Mouse (Mus musculus): Measurements from ENCODE around the gene Esrrg. TPM values are rescaled to one million over a fixed set of nuclear protein-coding genes. Genes with fewer than 3 reads are reported as not detected.

The Esrrg gene
- polyA plus RNA-seq, 1 experiment = not detected

- Histone ChIP-seq H3K4me3 (replicated peaks) (no peak overlapping the region), H3K27me3 (ENCODE audit: control insufficient read depth) (no peaks in the 10 kb centered on the region), H3K9me3 (ENCODE audit: control insufficient read depth, low read length) (peaks cover 16% of the 10 kb centered on the region), H3K4me1 (ENCODE audit: control insufficient read depth) (no peaks in the 10 kb centered on the region), H3K36me3 (ENCODE audit: control insufficient read depth) (no peaks in the 10 kb centered on the region)
- no peak for TF ChIP-seq GATA1 (IDR thresholded peaks at IDR 0.05; ENCODE audit: low read length)
- no peak for TF ChIP-seq TAL1 (IDR thresholded peaks at IDR 0.05; ENCODE audit: low read length)
These were observed 133.5 kb downstream of the Esrrg start for GRCm38 (mm10) chr1:187742071-187742470.

DNA sequence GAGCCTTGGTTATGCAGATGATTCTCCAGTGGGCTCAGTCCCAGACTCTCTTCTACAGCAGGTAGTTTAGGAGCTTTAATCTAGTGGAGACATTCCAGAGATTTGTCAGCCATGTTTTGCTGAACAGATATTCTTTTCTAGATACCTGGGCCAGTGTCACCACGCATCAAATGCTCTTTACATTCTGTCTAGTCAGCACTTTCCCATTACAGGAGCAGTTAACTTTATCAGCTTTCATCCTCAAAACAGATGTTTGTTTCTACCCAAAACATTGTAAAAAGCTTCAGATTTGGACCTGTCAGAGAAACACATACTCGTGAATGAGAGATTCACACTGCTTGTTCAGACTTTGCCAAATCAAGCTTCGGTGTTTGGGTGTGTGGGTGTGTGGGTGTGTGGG, 140.7 kb downstream of the Esrrg start:
- H3K4me3 ChIP-seq (replicated peaks) = no peak overlapping the region
- H3K9me3 ChIP-seq (ENCODE audit: control insufficient read depth, low read length) = peaks cover 8% of the 10 kb centered on the region
- no peak for TF ChIP-seq GATA1 (IDR thresholded peaks at IDR 0.05; ENCODE audit: low read length)
- no peak for TF ChIP-seq TAL1 (IDR thresholded peaks at IDR 0.05; ENCODE audit: low read length)
- H3K36me3 ChIP-seq (ENCODE audit: control insufficient read depth) = no peaks in the 10 kb centered on the region
- H3K4me1 ChIP-seq (ENCODE audit: control insufficient read depth) = no peaks in the 10 kb centered on the region
- no peaks in the 10 kb centered on the region for H3K27me3 ChIP-seq (ENCODE audit: control insufficient read depth)

- Histone ChIP-seq H3K4me1 (ENCODE audit: control insufficient read depth) (no peaks in the 10 kb centered on the region), H3K4me3 (replicated peaks) (no peak overlapping the region), H3K9me3 (ENCODE audit: control insufficient read depth, low read length) (peaks cover 8% of the 10 kb centered on the region), H3K27me3 (ENCODE audit: control insufficient read depth) (no peaks in the 10 kb centered on the region), H3K36me3 (ENCODE audit: control insufficient read depth) (no peaks in the 10 kb centered on the region)
- TF ChIP-seq GATA1 (IDR thresholded peaks at IDR 0.05; ENCODE audit: low read length) = no peak
- no peak for TF ChIP-seq TAL1 (IDR thresholded peaks at IDR 0.05; ENCODE audit: low read length)
These were observed 141.3 kb downstream of the Esrrg start for GRCm38 (mm10) chr1:187749931-187750330.

GRCm38 (mm10) chr1:187755528-187755927, 146.9 kb downstream of the Esrrg start:
- H3K36me3 ChIP-seq (ENCODE audit: control insufficient read depth) = no peaks in the 10 kb centered on the region
- no peak for TF ChIP-seq GATA1 (IDR thresholded peaks at IDR 0.05; ENCODE audit: low read length)
- TF ChIP-seq TAL1 (IDR thresholded peaks at IDR 0.05; ENCODE audit: low read length) = no peak

DNA sequence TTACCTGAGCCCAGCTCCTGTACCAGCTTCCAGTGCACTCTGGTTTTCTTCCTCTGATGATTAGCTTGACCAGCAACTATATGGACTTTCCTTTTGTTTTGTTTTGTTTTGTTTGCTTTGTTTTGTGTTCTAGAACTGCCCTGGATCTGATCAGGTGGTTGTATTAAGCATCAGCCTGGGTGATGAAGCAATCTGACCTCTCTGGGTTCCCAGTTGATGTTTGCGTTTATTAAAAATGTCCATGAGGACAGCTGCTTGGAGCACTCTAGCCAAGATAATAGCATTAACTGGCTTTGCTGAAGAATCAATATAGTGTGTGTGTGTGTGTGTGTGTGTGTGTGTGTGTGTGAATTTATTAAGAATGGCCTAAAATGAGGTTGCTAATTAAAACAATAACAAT, 149.4 kb downstream of the Esrrg start:
- TF ChIP-seq GATA1 (IDR thresholded peaks at IDR 0.05; ENCODE audit: low read length) = no peak
- no peak for TF ChIP-seq TAL1 (IDR thresholded peaks at IDR 0.05; ENCODE audit: low read length)
- Histone ChIP-seq H3K4me3 (replicated peaks) (no peak overlapping the region), H3K4me1 (ENCODE audit: control insufficient read depth) (no peaks in the 10 kb centered on the region), H3K27me3 (ENCODE audit: control insufficient read depth) (no peaks in the 10 kb centered on the region), H3K9me3 (ENCODE audit: control insufficient read depth, low read length) (peaks cover 2% of the 10 kb centered on the region; the same call in 1 of the 2 replicates), H3K36me3 (ENCODE audit: control insufficient read depth) (no peaks in the 10 kb centered on the region)

More at GRCm38 (mm10) chr1:187755528-187755927, 146.9 kb downstream of the Esrrg start:
- no peaks in the 10 kb centered on the region for H3K27me3 ChIP-seq (ENCODE audit: control insufficient read depth)
- H3K4me3 ChIP-seq (replicated peaks) = no peak overlapping the region
- peaks cover 6% of the 10 kb centered on the region; the same call in 1 of the 2 replicates for H3K9me3 ChIP-seq (ENCODE audit: control insufficient read depth, low read length)
- no peaks in the 10 kb centered on the region for H3K4me1 ChIP-seq (ENCODE audit: control insufficient read depth)

- no peaks in the 10 kb centered on the region for H3K36me3 ChIP-seq (ENCODE audit: control insufficient read depth)
- no peak for TF ChIP-seq TAL1 (IDR thresholded peaks at IDR 0.05; ENCODE audit: low read length)
- TF ChIP-seq GATA1 (IDR thresholded peaks at IDR 0.05; ENCODE audit: low read length) = no peak
- H3K27me3 ChIP-seq (ENCODE audit: control insufficient read depth) = no peaks in the 10 kb centered on the region
- no peaks in the 10 kb centered on the region for H3K4me1 ChIP-seq (ENCODE audit: control insufficient read depth)
- peaks cover 2% of the 10 kb centered on the region; the same call in 1 of the 2 replicates for H3K9me3 ChIP-seq (ENCODE audit: control insufficient read depth, low read length)
- no peak overlapping the region for H3K4me3 ChIP-seq (replicated peaks)
These were observed 150.0 kb downstream of the Esrrg start for GRCm38 (mm10) chr1:187758546-187758945.

GRCm38 (mm10) chr1:187759536-187759935, 150.9 kb downstream of the Esrrg start:
- no peak for TF ChIP-seq GATA1 (IDR thresholded peaks at IDR 0.05; ENCODE audit: low read length)
- TF ChIP-seq TAL1 (IDR thresholded peaks at IDR 0.05; ENCODE audit: low read length) = no peak
- H3K4me3 ChIP-seq (replicated peaks) = no peak overlapping the region
- H3K9me3 ChIP-seq (ENCODE audit: control insufficient read depth, low read length) = peaks cover 4% of the 10 kb centered on the region; the same call in 1 of the 2 replicates
- H3K27me3 ChIP-seq (ENCODE audit: control insufficient read depth) = no peaks in the 10 kb centered on the region
- H3K36me3 ChIP-seq (ENCODE audit: control insufficient read depth) = no peaks in the 10 kb centered on the region
- no peaks in the 10 kb centered on the region for H3K4me1 ChIP-seq (ENCODE audit: control insufficient read depth)

DNA sequence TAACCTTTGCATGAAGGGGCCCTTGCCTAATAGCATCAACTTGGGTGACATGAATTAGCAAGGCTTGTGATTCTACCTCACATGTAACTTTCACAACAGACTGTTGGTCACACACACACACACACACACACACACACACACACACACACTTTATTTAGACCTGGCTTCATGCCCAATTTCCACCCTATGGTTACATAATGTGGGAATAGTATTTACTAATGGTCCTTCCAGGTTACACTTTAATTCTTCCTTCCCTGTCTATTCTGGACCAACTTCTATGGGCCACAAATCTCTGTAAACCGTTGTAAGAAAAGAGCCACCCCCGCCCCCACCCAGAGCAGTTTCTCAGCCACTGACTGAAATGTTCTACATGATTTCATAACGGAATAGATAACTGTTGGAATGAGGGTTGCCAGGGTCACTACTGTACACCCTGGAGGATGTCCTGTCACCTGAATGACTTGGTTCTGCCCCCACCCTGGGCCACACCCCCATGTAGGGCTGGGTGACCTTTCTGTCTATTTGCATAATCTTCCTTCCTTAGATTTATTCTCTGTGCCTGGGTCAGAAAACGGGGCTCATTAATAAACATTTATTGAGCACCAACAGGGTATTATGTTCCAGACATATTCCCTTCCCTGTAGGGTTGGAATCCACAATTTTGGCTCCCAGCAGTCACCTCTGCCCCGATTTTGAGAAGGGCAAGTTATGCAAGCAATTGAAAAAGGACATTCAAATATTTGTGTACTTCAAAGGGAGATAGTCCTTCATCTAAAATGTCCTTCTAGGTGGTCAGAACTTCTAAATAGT, 154.3 kb downstream of the Esrrg start:
- H3K9me3 ChIP-seq (ENCODE audit: control insufficient read depth, low read length) = peaks cover 10% of the 10 kb centered on the region
- no peaks in the 10 kb centered on the region for H3K27me3 ChIP-seq (ENCODE audit: control insufficient read depth)
- H3K36me3 ChIP-seq (ENCODE audit: control insufficient read depth) = no peaks in the 10 kb centered on the region
- no peak overlapping the region for H3K4me3 ChIP-seq (replicated peaks)
- H3K4me1 ChIP-seq (ENCODE audit: control insufficient read depth) = no peaks in the 10 kb centered on the region
- TF ChIP-seq TAL1 (IDR thresholded peaks at IDR 0.05; ENCODE audit: low read length) = no peak
- TF ChIP-seq GATA1 (IDR thresholded peaks at IDR 0.05; ENCODE audit: low read length) = no peak

DNA sequence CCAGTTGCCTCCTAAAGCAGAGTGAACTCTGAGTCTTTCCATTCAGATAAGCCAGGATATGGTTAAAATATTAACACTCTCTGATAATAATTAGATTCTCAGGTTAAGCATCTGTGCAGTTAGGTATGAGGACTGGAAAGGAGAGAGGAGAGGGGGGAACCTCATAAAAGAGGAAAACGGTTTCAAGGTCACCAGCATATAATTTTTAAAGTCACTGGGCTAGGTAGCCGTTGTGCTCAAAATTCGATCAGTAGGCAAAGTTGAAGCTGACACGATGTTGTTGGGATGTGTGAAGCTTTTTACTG, 154.8 kb downstream of the Esrrg start:
- Histone ChIP-seq H3K27me3 (ENCODE audit: control insufficient read depth) (no peaks in the 10 kb centered on the region), H3K9me3 (ENCODE audit: control insufficient read depth, low read length) (peaks cover 15% of the 10 kb centered on the region), H3K4me1 (ENCODE audit: control insufficient read depth) (no peaks in the 10 kb centered on the region), H3K36me3 (ENCODE audit: control insufficient read depth) (no peaks in the 10 kb centered on the region), H3K4me3 (replicated peaks) (no peak overlapping the region)
- TF ChIP-seq GATA1 (IDR thresholded peaks at IDR 0.05; ENCODE audit: low read length) (no peak), TAL1 (IDR thresholded peaks at IDR 0.05; ENCODE audit: low read length) (no peak)
